Mouse (Mus musculus): ENCODE results near the gene 1700021F05Rik.

Gene 1700021F05Rik

GRCm38 (mm10) chr10:43540442-43541152 lies at the start of gene 1700021F05Rik:
Gene 1700021F05Rik (minus strand): TSS chr10:43540994.
- DNase-seq (ENCODE audit: low spot score) = peak; percentile 81

GRCm38 (mm10) chr10:43588470-43589177 lies 47.8 kb upstream of the 1700021F05Rik start:
- no peak for DNase-seq (ENCODE audit: low spot score)

- no peak for DNase-seq (ENCODE audit: low spot score)
Measured at GRCm38 (mm10) chr10:43584538-43584937, 43.7 kb upstream of the 1700021F05Rik start.

GRCm38 (mm10) chr10:43581260-43581659 lies 40.5 kb upstream of the 1700021F05Rik start:
- no peak for DNase-seq (ENCODE audit: low spot score)

GRCm38 (mm10) chr10:43580649-43581078 lies 39.9 kb upstream of the 1700021F05Rik start:
- no peak for DNase-seq (ENCODE audit: low spot score)

- DNase-seq (ENCODE audit: low spot score) = no peak
Measured at GRCm38 (mm10) chr10:43579381-43580261, 38.8 kb upstream of the 1700021F05Rik start.

GRCm38 (mm10) chr10:43578754-43579380 lies 38.1 kb upstream of the 1700021F05Rik start:
- DNase-seq (ENCODE audit: low spot score) = no peak

- DNase-seq (ENCODE audit: low spot score) = no peak
Measured at GRCm38 (mm10) chr10:43578366-43578753, 37.6 kb upstream of the 1700021F05Rik start.

- DNase-seq (ENCODE audit: low spot score) = no peak
Measured at GRCm38 (mm10) chr10:43577997-43578331, 37.2 kb upstream of the 1700021F05Rik start, which contains the start of gene Cd24a. Gene Cd24a (plus strand): TSS chr10:43578284.

- no peak for DNase-seq (ENCODE audit: low spot score)
Measured at GRCm38 (mm10) chr10:43577299-43577996, 36.7 kb upstream of the 1700021F05Rik start.

- DNase-seq (ENCODE audit: low spot score) = peak; percentile 89
Measured at GRCm38 (mm10) chr10:43574956-43575355, 34.2 kb upstream of the 1700021F05Rik start.

- DNase-seq (ENCODE audit: low spot score) = no peak
Measured at GRCm38 (mm10) chr10:43574352-43574751, 33.6 kb upstream of the 1700021F05Rik start.

GRCm38 (mm10) chr10:43561311-43561710 lies 20.5 kb upstream of the 1700021F05Rik start:
- DNase-seq (ENCODE audit: low spot score) = no peak

GRCm38 (mm10) chr10:43560765-43561164 lies 20.0 kb upstream of the 1700021F05Rik start:
- no peak for DNase-seq (ENCODE audit: low spot score)

GRCm38 (mm10) chr10:43559313-43559712 lies 18.5 kb upstream of the 1700021F05Rik start:
- DNase-seq (ENCODE audit: low spot score) = no peak

GRCm38 (mm10) chr10:43557630-43558165 lies 16.9 kb upstream of the 1700021F05Rik start:
- DNase-seq (ENCODE audit: low spot score) = no peak

GRCm38 (mm10) chr10:43551388-43551787 lies 10.6 kb upstream of the 1700021F05Rik start:
- no peak for DNase-seq (ENCODE audit: low spot score)

GRCm38 (mm10) chr10:43550923-43551322 lies 10.1 kb upstream of the 1700021F05Rik start:
- no peak for DNase-seq (ENCODE audit: low spot score)

- DNase-seq (ENCODE audit: low spot score) = no peak
Measured at GRCm38 (mm10) chr10:43549411-43549810, 8.6 kb upstream of the 1700021F05Rik start.

- DNase-seq (ENCODE audit: low spot score) = no peak
Measured at GRCm38 (mm10) chr10:43541153-43541544, 355 bp upstream of the 1700021F05Rik start.

GRCm38 (mm10) chr10:43539746-43540310 lies 966 bp downstream of the 1700021F05Rik start:
- no peak for DNase-seq (ENCODE audit: low spot score)
